Mouse (Mus musculus) liver, postnatal 0 days (tissue): ENCODE data around the gene Cenpe. TPM values are rescaled to one million over a fixed set of nuclear protein-coding genes. Genes with fewer than 3 reads are reported as not detected.

ENCODE experiments used
- ATAC-seq: fragments of 200-750 bp; cut with Nextera tagmentation; 2 replicates; pipeline ENCODE4 v1.8.0; 2017; ENCODE audit warnings: mild to moderate bottlenecking, moderate library complexity
- DNase-seq: peaks from one replicate; pipeline ENCODE4 v3.0.0-alpha.2; 2016
- H3K27ac ChIP-seq: fragments of 300-500 bp; sonication (generic); 2 replicates; pipeline ENCODE4 v1.5.1; 2014; ENCODE audit warnings: antibody characterized with exemption, moderate library complexity, mild to moderate bottlenecking, low read depth
- H3K27me3 ChIP-seq: fragments of 300-500 bp; sonication (generic); 2 replicates; pipeline ENCODE4 v1.6.1; 2014; ENCODE audit warnings: low read length, control low read depth, mixed read lengths; ENCODE audit not compliant: insufficient read depth
- H3K36me3 ChIP-seq: fragments of 300-500 bp; sonication (generic); replicated peaks from 2 replicates; pipeline ENCODE4 v1.6.1; 2014; ENCODE audit warnings: mild to moderate bottlenecking, control low read depth, low read length, moderate library complexity, mixed read lengths; ENCODE audit not compliant: insufficient read depth
- H3K4me1 ChIP-seq: fragments of 300-500 bp; sonication (generic); 2 replicates; pipeline ENCODE4 v1.6.1; 2014; ENCODE audit warnings: antibody characterized with exemption, mild to moderate bottlenecking, control low read depth; ENCODE audit not compliant: insufficient read depth
- H3K4me2 ChIP-seq: fragments of 300-500 bp; sonication (generic); 2 replicates; pipeline ENCODE4 v1.6.1; 2014; ENCODE audit warnings: low read depth, mild to moderate bottlenecking, low read length, moderate library complexity, mixed read lengths
- H3K4me3 ChIP-seq: fragments of 300-500 bp; sonication (generic); 2 replicates; pipeline ENCODE4 v1.5.1; 2014; ENCODE audit warnings: low read depth, low read length
- H3K9ac ChIP-seq: fragments of 300-500 bp; sonication (generic); replicated peaks from 2 replicates; pipeline ENCODE4 v1.6.1; 2014; ENCODE audit warnings: mild to moderate bottlenecking, moderate library complexity
- H3K9me3 ChIP-seq: fragments of 300-500 bp; sonication (generic); 2 replicates; pipeline ENCODE4 v1.6.1; 2016; ENCODE audit warnings: mild to moderate bottlenecking, control low read depth, low read length, mixed read lengths
- CTCF ChIP-seq: sonication (generic); IDR thresholded peaks from 2 replicates; pipeline ENCODE4 v1.5.1; 2016; ENCODE audit warnings: antibody characterized with exemption, low read depth
- EP300 ChIP-seq: IDR thresholded peaks from 2 replicates; pipeline ENCODE4 v1.6.1; 2016; ENCODE audit warnings: antibody characterized with exemption, low read depth, mild to moderate bottlenecking
- WGBS: fragments of 180-500 bp; shearing (Covaris S2); extraction: QIAGEN DNeasy Blood & Tissue Kit; methylation state at CpG from one replicate; pipeline ENCODE4 v1.1.7; 2014; ENCODE audit not compliant: insufficient replicate concordance; 5-methylcytosine and 5-hydroxymethylcytosine counted together
- polyA plus RNA-seq: library from polyadenylated mRNA; unstranded; fragments of >200 nt; fragmentation: Nextera tagmentation; extraction: Ambion mirVana; gene quantifications from 2 replicates; pipeline ENCODE4 v1.2.1, GENCODE M21; 2015

Cenpe gene
- polyA plus RNA-seq, 1 experiment from 2014 or later, result 9.0 TPM

DNA sequence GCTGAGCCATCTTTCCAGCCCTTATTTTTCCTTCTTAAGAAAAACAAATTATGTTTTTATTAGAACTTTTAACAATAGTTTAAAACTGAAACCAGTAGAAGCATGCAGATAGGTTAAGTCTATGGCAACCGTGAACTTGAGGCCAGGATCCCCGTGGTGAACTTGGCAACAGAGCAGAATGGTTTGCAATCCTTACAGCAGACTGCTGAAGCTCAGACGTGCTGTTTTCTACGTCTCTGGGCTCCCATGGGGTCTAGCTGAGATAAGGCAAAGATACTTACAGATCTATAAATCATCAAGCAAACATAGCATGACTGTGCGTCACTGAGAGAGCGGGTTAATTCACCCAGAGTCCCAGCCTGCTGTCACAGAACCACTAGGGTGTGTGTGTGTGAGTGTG, 87.7 kb downstream of the Cenpe start:
- H3K36me3 ChIP-seq, result no peaks in the 10 kb centered on the region
- H3K27ac ChIP-seq, result no peak overlapping the region
- H3K9me3 ChIP-seq, result no peaks in the 10 kb centered on the region
- ATAC-seq, result no peak
- no peak overlapping the region for H3K4me2 ChIP-seq
- no peaks in the 10 kb centered on the region for H3K4me1 ChIP-seq
- no peaks in the 10 kb centered on the region for H3K27me3 ChIP-seq
- H3K9ac ChIP-seq, result no peak overlapping the region
- WGBS, result 53% methylated on average over 6 of the region's 6 CpGs
- no peak overlapping the region for H3K4me3 ChIP-seq
- TF ChIP-seq EP300 (no peak), CTCF (no peak)
- no peak for DNase-seq

DNA sequence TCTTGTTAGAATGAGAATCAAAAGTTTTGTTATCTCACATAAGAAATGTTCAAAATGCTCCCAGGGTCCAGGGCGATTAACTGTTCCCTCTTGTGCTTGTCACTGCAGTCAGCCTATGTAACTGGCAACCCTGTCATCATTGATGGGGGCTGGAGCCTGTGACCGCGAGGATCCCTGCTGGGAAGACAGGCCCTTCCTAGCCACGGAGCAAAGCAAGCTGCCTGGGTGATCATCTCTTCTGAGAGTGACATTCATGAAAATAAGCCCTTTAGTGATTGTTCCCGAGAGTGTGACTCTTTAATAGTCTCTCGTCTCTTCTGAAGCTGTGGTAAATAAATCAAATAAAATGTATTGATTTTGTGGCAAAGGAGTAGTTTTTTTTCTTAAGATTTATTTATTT, 91.7 kb downstream of the Cenpe start:
- 0 out of 2 replicates have a peak, but pooled peaks cover 3% of the 10 kb centered on the region for H3K27me3 ChIP-seq
- no peak overlapping the region for H3K9ac ChIP-seq
- H3K36me3 ChIP-seq, result no peaks in the 10 kb centered on the region
- peaks cover 7% of the 10 kb centered on the region for H3K4me1 ChIP-seq
- no peaks in the 10 kb centered on the region for H3K9me3 ChIP-seq
- 60% methylated on average over 6 of the region's 6 CpGs for WGBS
- DNase-seq (no peak), ATAC-seq (no peak)
- H3K27ac ChIP-seq, result no peak overlapping the region
- H3K4me3 ChIP-seq, result no peak overlapping the region
- no peak for TF ChIP-seq EP300
- TF ChIP-seq CTCF, result no peak
- H3K4me2 ChIP-seq, result no peak overlapping the region

DNA sequence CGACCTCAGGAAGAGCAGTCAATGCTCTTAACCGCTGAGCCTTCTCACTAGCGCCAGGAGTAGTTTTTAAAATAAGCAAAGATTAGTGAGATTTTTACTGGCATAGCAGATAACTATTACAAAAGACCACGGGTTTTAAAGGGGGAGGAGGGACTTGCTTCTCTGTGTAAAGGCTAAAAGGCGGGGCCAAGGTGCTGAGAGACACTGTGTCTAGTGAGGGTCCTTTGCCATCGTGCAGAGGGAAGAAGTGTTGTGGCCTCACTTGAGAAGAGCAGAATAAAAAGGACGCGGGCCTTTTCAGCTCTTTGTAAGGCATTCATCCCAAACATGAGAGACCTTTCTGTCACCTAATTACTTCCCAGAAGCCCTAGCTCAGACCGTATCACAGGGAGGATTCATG, 92.2 kb downstream of the Cenpe start:
- 52% methylated on average over 9 of the region's 9 CpGs for WGBS
- Histone ChIP-seq H3K4me1 (peaks cover 7% of the 10 kb centered on the region), H3K9ac (no peak overlapping the region), H3K27me3 (0 out of 2 replicates have a peak, but pooled peaks cover 3% of the 10 kb centered on the region), H3K4me3 (no peak overlapping the region), H3K36me3 (no peaks in the 10 kb centered on the region), H3K4me2 (no peak overlapping the region), H3K27ac (no peak overlapping the region), H3K9me3 (no peaks in the 10 kb centered on the region)
- no peak for TF ChIP-seq CTCF
- TF ChIP-seq EP300, result no peak
- ATAC-seq, result no peak
- no peak for DNase-seq

DNA sequence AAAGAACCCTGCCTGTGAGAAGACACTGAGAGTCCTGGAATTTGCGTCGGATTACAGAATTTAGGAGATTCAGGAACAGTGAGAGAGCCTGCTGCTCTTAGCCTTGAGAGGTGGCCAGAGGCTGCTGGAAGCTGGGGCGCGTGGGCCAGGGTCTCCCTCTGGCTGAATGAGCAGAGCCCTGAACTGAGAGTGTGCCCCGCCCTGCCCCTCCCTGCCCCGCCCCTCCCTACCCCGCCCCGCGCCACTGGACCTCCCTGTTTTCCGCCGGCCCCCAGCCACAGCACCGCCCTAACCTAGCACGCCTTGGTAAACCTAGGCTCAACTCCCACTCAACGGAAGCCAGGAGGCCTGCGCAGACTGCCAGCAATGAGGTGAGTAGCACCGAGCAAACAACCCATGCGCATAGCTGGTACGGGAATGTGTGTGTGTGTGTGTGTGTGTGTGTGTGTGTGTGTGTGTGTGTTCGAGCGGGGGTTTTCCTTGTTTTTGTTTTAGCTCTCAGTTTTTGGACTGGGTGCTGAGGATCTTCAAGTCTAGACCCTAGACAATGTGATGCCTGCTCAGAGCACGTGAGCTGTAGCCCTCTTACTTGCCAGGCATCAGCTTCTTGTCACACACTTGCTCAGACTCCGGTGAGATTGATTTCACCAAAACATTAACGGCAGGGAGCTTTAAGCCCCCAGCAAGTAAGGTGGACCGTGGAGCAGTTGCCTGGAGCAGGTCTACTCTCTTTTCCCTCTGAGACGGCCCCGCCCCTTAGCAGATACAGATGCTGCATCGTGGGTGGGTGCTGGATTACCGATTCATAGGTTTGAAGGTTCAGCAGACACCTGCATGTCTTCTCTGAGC, 95.3 kb downstream of the Cenpe start, which contains the start of gene Slc9b2:
Slc9b2 (plus strand) TSS at position 290 of the 849 bp plus-strand sequence.
- WGBS, result 11% methylated on average over 25 of the region's 28 CpGs
- Histone ChIP-seq H3K27me3 (0 out of 2 replicates have a peak, but pooled peaks cover 3% of the 10 kb centered on the region), H3K27ac (no peak within 1 kb of the TSS), H3K4me1 (peaks cover 7% of the 10 kb centered on the region), H3K4me2 (peak within 1 kb of the TSS; percentile 72), H3K4me3 (peak within 1 kb of the TSS; percentile 35), H3K9ac (no peak within 1 kb of the TSS), H3K9me3 (no peaks in the 10 kb centered on the region), H3K36me3 (no peaks in the 10 kb centered on the region)
- TF ChIP-seq CTCF (no peak), EP300 (no peak)
- DNase-seq, result peak; percentile 55
- peak; percentile 95 for ATAC-seq

GRCm38 (mm10) chr3:135312916-135313491, 100.7 kb downstream of the Cenpe start:
- ATAC-seq, result no peak
- Histone ChIP-seq H3K36me3 (no peaks in the 10 kb centered on the region), H3K9ac (no peak overlapping the region), H3K4me1 (peaks cover under 1% of the 10 kb centered on the region; the same call in 1 of the 2 replicates), H3K9me3 (no peaks in the 10 kb centered on the region), H3K27ac (no peak overlapping the region), H3K4me3 (no peak overlapping the region), H3K27me3 (0 out of 2 replicates have a peak, but pooled peaks cover 1% of the 10 kb centered on the region), H3K4me2 (no peak overlapping the region)
- no peak for DNase-seq
- TF ChIP-seq EP300 (no peak), CTCF (0 out of 2 replicates have a peak, but pooled peaks have one; percentile 11)
- WGBS, result 35% methylated on average over 2 of the region's 2 CpGs

- no peak overlapping the region for H3K27ac ChIP-seq
- no peaks in the 10 kb centered on the region for H3K9me3 ChIP-seq
- no peaks in the 10 kb centered on the region for H3K27me3 ChIP-seq
- H3K4me2 ChIP-seq, result no peak overlapping the region
- TF ChIP-seq EP300 (no peak), CTCF (no peak)
- DNase-seq, result no peak
- H3K9ac ChIP-seq, result no peak overlapping the region
- H3K4me1 ChIP-seq, result no peaks in the 10 kb centered on the region
- ATAC-seq, result no peak
- 80% methylated on average over 2 of the region's 2 CpGs for WGBS
- no peak overlapping the region for H3K4me3 ChIP-seq
- no peaks in the 10 kb centered on the region for H3K36me3 ChIP-seq
Measured at GRCm38 (mm10) chr3:135313727-135314126, 101.4 kb downstream of the Cenpe start.
